Mouse (Mus musculus): Measurements from ENCODE around the gene Syde2. TPM values are rescaled to one million over a fixed set of nuclear protein-coding genes. Genes with fewer than 3 reads are reported as not detected.

The Syde2 gene
- polyA plus RNA-seq, 1 experiment from 2014 or later = 10.2 TPM

DNA sequence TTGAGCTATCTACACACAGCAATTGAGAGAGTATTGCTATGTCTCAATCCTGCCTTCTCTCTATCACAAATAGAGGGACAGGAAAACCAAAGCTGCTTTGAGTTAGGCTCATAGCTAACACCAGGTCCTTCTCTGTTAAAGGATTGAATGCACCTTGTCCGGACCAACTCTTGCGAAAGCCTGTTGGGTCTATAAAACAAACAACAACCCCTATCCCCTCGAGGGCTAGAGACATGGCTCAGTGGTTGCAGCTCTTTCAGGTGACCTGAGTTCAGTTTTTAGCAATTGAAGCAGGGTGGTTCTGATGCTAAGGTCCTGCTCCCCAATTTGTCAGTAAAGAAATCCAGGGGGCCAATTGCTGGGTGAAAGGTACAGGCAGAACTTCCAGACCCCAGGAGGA lies 41.6 kb downstream of the Syde2 start:
- H3K4me2 ChIP-seq (ENCODE audit: low read depth, low read length) = no peak overlapping the region
- ATAC-seq (replicated peaks; ENCODE audit: extremely low read depth, insufficient read depth, low FRiP score) = no peak
- no peak overlapping the region for H3K9ac ChIP-seq (ENCODE audit: low read length)
- H3K4me3 ChIP-seq (ENCODE audit: low read length) = no peak overlapping the region
- H3K27ac ChIP-seq (ENCODE audit: low read length) = no peak overlapping the region
- peaks cover 14% of the 10 kb centered on the region for H3K4me1 ChIP-seq (ENCODE audit: control insufficient read depth, insufficient read depth, low read length)
- no peaks in the 10 kb centered on the region for H3K27me3 ChIP-seq (ENCODE audit: control insufficient read depth, insufficient read depth, low read length)
- H3K9me3 ChIP-seq (replicated peaks; ENCODE audit: control insufficient read depth, low read length) = 0 out of 2 replicates have a peak, but pooled peaks cover 2% of the 10 kb centered on the region
- WGBS = 84% methylated on average over 3 of the region's 3 CpGs
- peaks cover 6% of the 10 kb centered on the region; the same call in 1 of the 2 replicates for H3K36me3 ChIP-seq (ENCODE audit: control insufficient read depth, insufficient read depth)

DNA sequence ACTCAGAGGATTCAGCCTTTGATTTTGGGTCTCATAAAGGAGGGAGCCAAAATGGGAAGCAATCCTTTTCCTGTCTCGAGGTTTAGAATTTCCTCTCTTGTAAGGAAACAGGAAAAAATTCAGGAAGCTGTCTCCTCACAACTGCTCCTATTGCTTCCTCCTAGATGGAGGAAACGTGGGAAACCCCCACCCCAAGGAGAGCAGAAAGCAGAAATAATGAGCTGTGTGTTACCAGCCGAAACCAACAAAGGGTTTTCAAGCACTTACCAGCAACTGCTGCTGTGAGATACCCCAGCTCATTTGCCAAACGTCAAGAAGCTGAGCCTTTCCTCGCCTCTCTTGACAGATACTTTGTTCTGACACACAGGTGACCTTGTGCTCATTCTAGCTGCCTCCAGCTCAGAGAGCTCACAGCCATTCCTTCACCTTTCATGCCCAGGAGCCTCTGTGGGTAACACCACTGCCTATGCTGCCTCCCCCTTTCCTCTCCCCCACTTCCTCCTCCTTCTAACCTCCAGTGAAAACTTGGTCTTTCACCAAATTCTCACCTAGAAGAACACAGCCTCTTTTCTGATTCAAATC lies 42.7 kb downstream of the Syde2 start:
- Histone ChIP-seq H3K27me3 (ENCODE audit: control insufficient read depth, insufficient read depth, low read length) (no peaks in the 10 kb centered on the region), H3K9me3 (replicated peaks; ENCODE audit: control insufficient read depth, low read length) (0 out of 2 replicates have a peak, but pooled peaks cover 2% of the 10 kb centered on the region), H3K36me3 (ENCODE audit: control insufficient read depth, insufficient read depth) (no peaks in the 10 kb centered on the region), H3K27ac (ENCODE audit: low read length) (peak overlapping the region; percentile 32), H3K4me3 (ENCODE audit: low read length) (no peak overlapping the region), H3K4me2 (ENCODE audit: low read depth, low read length) (no peak overlapping the region), H3K9ac (ENCODE audit: low read length) (peak overlapping the region; percentile 29; the same call in 1 of the 2 replicates), H3K4me1 (ENCODE audit: control insufficient read depth, insufficient read depth, low read length) (peaks cover 14% of the 10 kb centered on the region)
- 13% methylated on average over 5 of the region's 5 CpGs for WGBS
- no peak for ATAC-seq (replicated peaks; ENCODE audit: extremely low read depth, insufficient read depth, low FRiP score)

DNA sequence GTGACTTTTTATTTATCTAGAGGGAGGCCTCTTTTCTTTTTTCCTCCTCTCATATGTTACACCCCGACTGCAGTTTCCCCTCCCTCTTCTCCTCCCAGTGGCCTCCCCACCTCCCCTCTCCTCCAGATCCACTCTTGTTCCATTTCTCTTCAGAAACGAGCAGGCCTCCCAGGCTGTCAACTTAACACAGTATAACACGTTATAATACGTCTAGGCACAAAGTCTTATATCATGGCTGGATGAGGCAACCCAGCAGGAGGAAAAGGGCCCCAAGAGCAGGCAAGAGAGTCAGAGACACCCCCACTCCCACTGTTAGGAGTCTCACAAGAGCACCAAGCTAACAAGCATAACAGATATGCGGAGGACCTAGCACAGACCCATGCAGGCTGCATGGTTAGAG lies 45.3 kb downstream of the Syde2 start:
- 86% methylated on average over 5 of the region's 5 CpGs for WGBS
- H3K36me3 ChIP-seq (ENCODE audit: control insufficient read depth, insufficient read depth) = no peaks in the 10 kb centered on the region
- H3K9ac ChIP-seq (ENCODE audit: low read length) = no peak overlapping the region
- H3K4me1 ChIP-seq (ENCODE audit: control insufficient read depth, insufficient read depth, low read length) = peaks cover 8% of the 10 kb centered on the region
- no peak overlapping the region for H3K27ac ChIP-seq (ENCODE audit: low read length)
- no peak for ATAC-seq (replicated peaks; ENCODE audit: extremely low read depth, insufficient read depth, low FRiP score)
- no peak overlapping the region for H3K4me2 ChIP-seq (ENCODE audit: low read depth, low read length)
- H3K9me3 ChIP-seq (replicated peaks; ENCODE audit: control insufficient read depth, low read length) = 0 out of 2 replicates have a peak, but pooled peaks cover 2% of the 10 kb centered on the region
- H3K27me3 ChIP-seq (ENCODE audit: control insufficient read depth, insufficient read depth, low read length) = no peaks in the 10 kb centered on the region
- no peak overlapping the region for H3K4me3 ChIP-seq (ENCODE audit: low read length)

DNA sequence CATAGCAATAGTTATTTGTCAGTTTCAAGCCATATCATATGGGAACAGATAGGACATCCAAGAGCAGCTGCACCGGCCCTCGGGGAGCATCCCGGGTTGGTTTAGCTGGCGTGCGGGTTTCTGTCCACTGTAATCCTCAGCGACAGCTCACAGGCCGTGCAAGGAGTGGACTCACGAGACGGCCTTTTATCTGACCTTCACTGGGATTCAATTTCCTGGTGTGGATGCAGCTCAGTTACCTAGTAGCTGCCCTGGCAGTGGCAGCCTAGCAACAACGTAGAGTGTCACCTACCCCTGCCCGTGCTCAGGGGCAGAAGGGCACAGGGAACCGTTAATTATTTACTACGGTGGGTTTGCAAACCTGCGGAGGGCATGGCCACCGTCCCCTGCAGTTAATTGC lies 50.2 kb downstream of the Syde2 start:
- no peaks in the 10 kb centered on the region for H3K36me3 ChIP-seq (ENCODE audit: control insufficient read depth, insufficient read depth)
- 37% methylated on average over 15 of the region's 15 CpGs for WGBS

DNA sequence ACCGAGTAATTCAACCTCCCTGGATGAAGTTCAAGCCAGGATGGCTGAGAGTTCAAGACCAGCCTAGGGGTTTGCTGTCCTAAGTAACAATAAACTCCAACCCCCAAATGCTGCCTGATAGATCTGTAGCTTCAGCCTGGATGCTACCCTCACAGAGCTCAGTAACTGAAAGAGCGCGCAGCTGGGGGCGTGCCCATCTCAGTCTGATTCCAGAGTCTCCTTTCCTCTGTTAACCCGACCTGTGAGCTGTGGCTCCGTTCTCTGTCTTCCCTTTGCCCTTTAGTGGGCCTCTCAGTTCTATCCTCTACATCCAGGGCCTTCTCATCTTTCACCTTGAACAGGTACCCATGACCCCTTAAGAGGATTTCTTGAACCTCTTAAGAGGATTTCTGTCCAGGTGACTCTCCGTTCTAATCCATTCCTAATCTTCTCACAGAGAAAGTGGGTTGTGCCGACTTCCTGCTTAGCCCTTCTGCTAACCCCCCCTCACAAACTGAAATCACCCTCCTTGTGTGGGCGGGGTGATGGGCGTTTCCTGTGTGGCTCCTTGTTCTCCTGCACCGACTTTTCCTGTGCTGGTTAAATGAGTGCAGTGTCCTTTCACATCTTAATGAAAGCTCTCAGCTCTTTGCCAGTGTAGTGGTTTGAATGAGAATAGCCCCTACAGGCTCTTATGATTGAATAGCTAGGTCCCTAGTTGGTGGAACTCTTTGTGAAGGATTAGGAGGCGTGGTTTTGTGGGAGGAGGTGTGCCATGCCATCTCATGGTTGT lies 51.6 kb downstream of the Syde2 start:
- Histone ChIP-seq H3K4me3 (ENCODE audit: low read length) (no peak overlapping the region), H3K4me2 (ENCODE audit: low read depth, low read length) (no peak overlapping the region), H3K36me3 (ENCODE audit: control insufficient read depth, insufficient read depth) (no peaks in the 10 kb centered on the region), H3K4me1 (ENCODE audit: control insufficient read depth, insufficient read depth, low read length) (no peaks in the 10 kb centered on the region), H3K9me3 (replicated peaks; ENCODE audit: control insufficient read depth, low read length) (peaks cover 5% of the 10 kb centered on the region; the same call in 1 of the 2 replicates), H3K9ac (ENCODE audit: low read length) (no peak overlapping the region), H3K27ac (ENCODE audit: low read length) (no peak overlapping the region), H3K27me3 (ENCODE audit: control insufficient read depth, insufficient read depth, low read length) (no peaks in the 10 kb centered on the region)
- WGBS = 69% methylated on average over 12 of the region's 12 CpGs
- ATAC-seq (replicated peaks; ENCODE audit: extremely low read depth, insufficient read depth, low FRiP score) = no peak; the same call in 1 of the 2 replicates

More for the DNA sequence above, 50.2 kb downstream of the Syde2 start:
- H3K9me3 ChIP-seq (replicated peaks; ENCODE audit: control insufficient read depth, low read length) = peaks cover 8% of the 10 kb centered on the region; the same call in 1 of the 2 replicates
- ATAC-seq (replicated peaks; ENCODE audit: extremely low read depth, insufficient read depth, low FRiP score) = no peak
- H3K4me3 ChIP-seq (ENCODE audit: low read length) = no peak overlapping the region
- H3K9ac ChIP-seq (ENCODE audit: low read length) = no peak overlapping the region
- no peak overlapping the region for H3K27ac ChIP-seq (ENCODE audit: low read length)
- no peak overlapping the region for H3K4me2 ChIP-seq (ENCODE audit: low read depth, low read length)
- H3K4me1 ChIP-seq (ENCODE audit: control insufficient read depth, insufficient read depth, low read length) = no peaks in the 10 kb centered on the region
- H3K27me3 ChIP-seq (ENCODE audit: control insufficient read depth, insufficient read depth, low read length) = no peaks in the 10 kb centered on the region

DNA sequence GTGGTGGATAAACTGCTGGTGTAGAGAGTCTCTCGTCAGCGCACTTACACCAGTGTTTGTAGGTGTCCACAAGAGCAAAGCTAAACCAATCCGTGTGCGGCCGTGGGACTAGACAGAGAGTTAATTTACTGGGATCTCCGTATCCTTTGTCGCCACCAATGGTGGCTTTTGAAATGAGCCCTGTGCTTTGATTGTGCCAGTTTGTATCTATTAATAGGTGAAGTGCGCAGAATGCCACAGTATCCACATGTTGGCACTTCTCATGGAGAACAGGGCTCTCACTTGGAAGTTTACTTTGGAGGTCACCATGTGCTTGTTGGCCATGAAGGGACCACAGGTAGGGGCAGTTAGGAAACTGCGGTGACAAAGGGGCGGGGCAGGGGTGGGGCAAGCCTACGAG lies 53.7 kb downstream of the Syde2 start:
- Histone ChIP-seq H3K36me3 (ENCODE audit: control insufficient read depth, insufficient read depth) (no peaks in the 10 kb centered on the region), H3K9ac (ENCODE audit: low read length) (no peak overlapping the region), H3K27ac (ENCODE audit: low read length) (0 out of 2 replicates have a peak overlapping the region, but pooled peaks have one; percentile 3), H3K4me3 (ENCODE audit: low read length) (no peak overlapping the region), H3K27me3 (ENCODE audit: control insufficient read depth, insufficient read depth, low read length) (no peaks in the 10 kb centered on the region), H3K9me3 (replicated peaks; ENCODE audit: control insufficient read depth, low read length) (peaks cover 5% of the 10 kb centered on the region; the same call in 1 of the 2 replicates), H3K4me1 (ENCODE audit: control insufficient read depth, insufficient read depth, low read length) (peaks cover 4% of the 10 kb centered on the region; the same call in 1 of the 2 replicates), H3K4me2 (ENCODE audit: low read depth, low read length) (no peak overlapping the region)
- ATAC-seq (replicated peaks; ENCODE audit: extremely low read depth, insufficient read depth, low FRiP score) = no peak; the same call in 1 of the 2 replicates
- WGBS = 76% methylated on average over 11 of the region's 11 CpGs

DNA sequence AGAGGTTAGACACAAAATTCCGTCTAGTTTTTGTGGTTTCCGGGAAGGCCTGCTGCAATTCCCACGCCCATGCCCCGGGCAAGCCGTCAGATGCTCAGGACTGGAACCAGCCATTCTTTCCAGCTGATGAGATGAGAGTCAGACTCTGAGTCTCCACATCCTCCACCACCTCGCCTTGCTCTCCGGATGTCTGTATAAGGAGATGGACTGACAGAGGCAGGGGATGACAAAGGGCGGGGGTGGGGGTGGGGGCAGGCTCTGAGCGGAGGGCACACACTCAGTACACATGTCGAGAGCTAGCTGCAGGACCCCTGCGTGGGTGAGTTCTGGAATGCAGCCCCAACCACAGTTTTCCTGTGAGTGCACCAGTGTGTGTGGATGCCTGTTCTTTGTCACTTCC lies 57.3 kb downstream of the Syde2 start:
- Histone ChIP-seq H3K4me2 (ENCODE audit: low read depth, low read length) (peak overlapping the region; percentile 36), H3K4me1 (ENCODE audit: control insufficient read depth, insufficient read depth, low read length) (peaks cover 14% of the 10 kb centered on the region), H3K9ac (ENCODE audit: low read length) (no peak overlapping the region), H3K36me3 (ENCODE audit: control insufficient read depth, insufficient read depth) (no peaks in the 10 kb centered on the region), H3K27me3 (ENCODE audit: control insufficient read depth, insufficient read depth, low read length) (no peaks in the 10 kb centered on the region), H3K4me3 (ENCODE audit: low read length) (no peak overlapping the region), H3K27ac (ENCODE audit: low read length) (0 out of 2 replicates have a peak overlapping the region, but pooled peaks have one; percentile 19), H3K9me3 (replicated peaks; ENCODE audit: control insufficient read depth, low read length) (no peaks in the 10 kb centered on the region; the same call in 1 of the 2 replicates)
- 0 out of 2 replicates have a peak, but pooled peaks have one; percentile 43 for ATAC-seq (replicated peaks; ENCODE audit: extremely low read depth, insufficient read depth, low FRiP score)
- WGBS = 21% methylated on average over 11 of the region's 11 CpGs

DNA sequence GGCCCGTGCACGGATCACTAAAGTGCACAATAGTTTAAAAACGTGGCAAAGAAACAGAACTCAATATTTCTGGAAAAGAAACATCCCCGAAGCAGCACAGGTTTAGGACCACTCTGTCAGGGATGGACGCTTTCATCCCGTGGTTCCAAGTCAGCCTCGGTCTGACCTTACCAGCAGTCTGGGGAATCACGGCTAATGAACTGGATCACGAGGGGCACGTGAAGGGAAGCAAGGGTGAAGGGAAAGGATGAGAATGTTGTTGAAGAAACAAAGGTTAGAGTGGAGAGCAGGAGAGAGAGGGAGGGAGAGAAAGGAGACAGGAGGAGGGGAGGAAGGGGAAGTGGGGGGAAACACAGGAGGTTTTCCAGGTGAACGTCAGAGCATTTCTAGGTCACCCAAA lies 58.4 kb downstream of the Syde2 start:
- Histone ChIP-seq H3K4me2 (ENCODE audit: low read depth, low read length) (no peak overlapping the region), H3K9me3 (replicated peaks; ENCODE audit: control insufficient read depth, low read length) (no peaks in the 10 kb centered on the region), H3K9ac (ENCODE audit: low read length) (no peak overlapping the region), H3K27ac (ENCODE audit: low read length) (no peak overlapping the region), H3K4me1 (ENCODE audit: control insufficient read depth, insufficient read depth, low read length) (peaks cover 14% of the 10 kb centered on the region), H3K27me3 (ENCODE audit: control insufficient read depth, insufficient read depth, low read length) (no peaks in the 10 kb centered on the region), H3K4me3 (ENCODE audit: low read length) (no peak overlapping the region), H3K36me3 (ENCODE audit: control insufficient read depth, insufficient read depth) (no peaks in the 10 kb centered on the region)
- no peak for ATAC-seq (replicated peaks; ENCODE audit: extremely low read depth, insufficient read depth, low FRiP score)
- 85% methylated on average over 11 of the region's 11 CpGs for WGBS

DNA sequence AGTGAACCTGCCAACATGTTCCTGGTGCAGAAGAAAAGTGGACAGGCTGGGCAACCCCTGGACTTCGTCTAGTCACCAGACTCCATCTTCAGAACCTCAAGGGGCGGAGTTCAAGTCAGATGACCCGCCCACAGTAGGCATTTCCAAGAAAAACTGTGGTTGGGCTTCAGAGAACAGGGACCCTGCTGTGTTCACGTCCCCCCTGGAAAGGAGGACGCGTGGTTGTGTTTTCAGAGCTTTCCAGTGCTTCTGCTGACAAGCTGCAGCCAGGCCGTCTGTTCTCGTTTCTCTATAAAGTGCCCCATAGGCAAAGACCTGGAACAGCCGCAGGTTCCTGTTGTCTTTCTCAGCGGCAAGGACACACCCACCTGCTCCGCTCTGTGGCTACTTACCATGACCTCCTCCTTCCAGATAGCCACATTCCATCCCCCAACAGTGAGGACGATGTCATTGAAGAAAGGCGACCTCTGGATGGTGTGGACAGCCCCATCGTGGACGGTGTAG lies 60.1 kb downstream of the Syde2 start:
- Histone ChIP-seq H3K4me2 (ENCODE audit: low read depth, low read length) (peak overlapping the region; percentile 44), H3K4me1 (ENCODE audit: control insufficient read depth, insufficient read depth, low read length) (peaks cover 21% of the 10 kb centered on the region), H3K9ac (ENCODE audit: low read length) (no peak overlapping the region), H3K4me3 (ENCODE audit: low read length) (peak overlapping the region; percentile 20; the same call in 1 of the 2 replicates), H3K27me3 (ENCODE audit: control insufficient read depth, insufficient read depth, low read length) (no peaks in the 10 kb centered on the region), H3K9me3 (replicated peaks; ENCODE audit: control insufficient read depth, low read length) (no peaks in the 10 kb centered on the region), H3K27ac (ENCODE audit: low read length) (0 out of 2 replicates have a peak overlapping the region, but pooled peaks have one; percentile 7), H3K36me3 (ENCODE audit: control insufficient read depth, insufficient read depth) (no peaks in the 10 kb centered on the region)
- 13% methylated on average over 15 of the region's 15 CpGs for WGBS
- ATAC-seq (replicated peaks; ENCODE audit: extremely low read depth, insufficient read depth, low FRiP score) = peak; percentile 21

Measured in heart, embryonic 16.5 days (tissue).